Mouse (Mus musculus) lung, postnatal 0 days (tissue): Measurements from ENCODE around the gene Mblac1. TPM values are rescaled to one million over a fixed set of nuclear protein-coding genes. Genes with fewer than 3 reads are reported as not detected.

Source experiments
- ATAC-seq: fragments of 200-750 bp; cut with Nextera tagmentation; 2 replicates; pipeline ENCODE4 v1.8.0; 2017; ENCODE audit warnings: moderate library complexity
- DNase-seq: peaks from one replicate; pipeline ENCODE4 v3.0.0-alpha.2; 2016; ENCODE audit warnings: low spot score
- H3K27ac ChIP-seq: fragments of 300-500 bp; sonication (generic); 2 replicates; pipeline ENCODE4 v1.5.1; 2014; ENCODE audit warnings: antibody characterized with exemption, mild to moderate bottlenecking, low read length, mixed read lengths
- H3K27me3 ChIP-seq: fragments of 300-500 bp; sonication (generic); replicated peaks from 2 replicates; pipeline ENCODE4 v1.6.1; 2014; ENCODE audit warnings: low read length, mixed read lengths; ENCODE audit not compliant: insufficient read depth
- H3K36me3 ChIP-seq: fragments of 300-500 bp; sonication (generic); 2 replicates; pipeline ENCODE4 v1.6.1; 2014; ENCODE audit warnings: low read length, mixed read lengths; ENCODE audit not compliant: insufficient read depth
- H3K4me1 ChIP-seq: fragments of 300-500 bp; sonication (generic); 2 replicates; pipeline ENCODE4 v1.6.1; 2014; ENCODE audit warnings: antibody characterized with exemption, low read depth, low read length, mixed read lengths; ENCODE audit not compliant: insufficient read depth
- H3K4me2 ChIP-seq: fragments of 300-500 bp; sonication (generic); replicated peaks from 2 replicates; pipeline ENCODE4 v1.6.1; 2014; ENCODE audit warnings: low read depth, mild to moderate bottlenecking, low read length, moderate library complexity, mixed read lengths
- H3K4me3 ChIP-seq: fragments of 300-500 bp; sonication (generic); 2 replicates; pipeline ENCODE4 v1.5.1; 2014; ENCODE audit warnings: low read depth, low read length
- H3K9ac ChIP-seq: fragments of 300-500 bp; sonication (generic); replicated peaks from 2 replicates; pipeline ENCODE4 v1.6.1; 2014; ENCODE audit warnings: low read depth, mild to moderate bottlenecking
- H3K9me3 ChIP-seq: fragments of 300-500 bp; sonication (generic); 2 replicates; pipeline ENCODE4 v1.6.1; 2016; ENCODE audit warnings: low read length, mixed read lengths
- CTCF ChIP-seq: IDR thresholded peaks from 2 replicates; pipeline ENCODE4 v1.5.1; 2016; ENCODE audit warnings: antibody characterized with exemption, mild to moderate bottlenecking
- EP300 ChIP-seq: IDR thresholded peaks from 2 replicates; pipeline ENCODE4 v1.6.1; 2016; ENCODE audit warnings: antibody characterized with exemption, mild to moderate bottlenecking, control low read depth
- WGBS: fragments of 180-500 bp; shearing (Covaris S2); extraction: QIAGEN DNeasy Blood & Tissue Kit; methylation state at CpG from one replicate; pipeline ENCODE4 v1.1.7; 2014; 5-methylcytosine and 5-hydroxymethylcytosine counted together
- microRNA counts: library from miRNA; unstranded; fragments of <30 nt; microRNA quantifications from one replicate; lab custom pipeline; 2015
- microRNA-seq: library from miRNA; unstranded; fragments of <30 nt; microRNA quantifications from one replicate; pipeline ENCODE4, GENCODE M21; 2016
- polyA plus RNA-seq: library from polyadenylated mRNA; unstranded; fragments of >200 nt; fragmentation: Nextera tagmentation; extraction: Ambion mirVana; gene quantifications from 2 replicates; pipeline ENCODE4 v1.2.1, GENCODE M21; 2015

The Mblac1 gene
- polyA plus RNA-seq, 1 experiment from 2014 or later: 6.3 TPM

- Histone ChIP-seq H3K36me3 (no peaks in the 10 kb centered on the region), H3K4me1 (no peaks in the 10 kb centered on the region), H3K4me2 (no peak overlapping the region), H3K4me3 (no peak overlapping the region), H3K27ac (no peak overlapping the region), H3K9me3 (no peaks in the 10 kb centered on the region), H3K9ac (no peak overlapping the region), H3K27me3 (no peaks in the 10 kb centered on the region)
- 73% methylated on average over 4 of the region's 4 CpGs for WGBS
- no peak for DNase-seq
- ATAC-seq: no peak
- TF ChIP-seq CTCF (no peak), EP300 (no peak)
Observed at GRCm38 (mm10) chr5:138226491-138226890, 32.4 kb downstream of the Mblac1 start.

GRCm38 (mm10) chr5:138227367-138227766, 33.3 kb downstream of the Mblac1 start:
- Histone ChIP-seq H3K27ac (no peak overlapping the region), H3K4me2 (no peak overlapping the region), H3K36me3 (no peaks in the 10 kb centered on the region), H3K9me3 (no peaks in the 10 kb centered on the region), H3K4me1 (no peaks in the 10 kb centered on the region), H3K4me3 (no peak overlapping the region), H3K9ac (no peak overlapping the region), H3K27me3 (no peaks in the 10 kb centered on the region)
- no peak for ATAC-seq
- TF ChIP-seq CTCF (no peak), EP300 (no peak)
- no peak for DNase-seq
- 50% methylated on average over 2 of the region's 2 CpGs for WGBS

- no peaks in the 10 kb centered on the region for H3K4me1 ChIP-seq
- H3K4me2 ChIP-seq: no peak overlapping the region
- WGBS: 48% methylated on average over 3 of the region's 3 CpGs
- no peaks in the 10 kb centered on the region for H3K9me3 ChIP-seq
- H3K9ac ChIP-seq: no peak overlapping the region
- no peaks in the 10 kb centered on the region for H3K27me3 ChIP-seq
- peak; percentile 11 for DNase-seq
- no peak overlapping the region for H3K4me3 ChIP-seq
- no peaks in the 10 kb centered on the region for H3K36me3 ChIP-seq
- ATAC-seq: no peak
- peak; percentile 59 for TF ChIP-seq CTCF
- TF ChIP-seq EP300: no peak
- H3K27ac ChIP-seq: no peak overlapping the region
Observed at GRCm38 (mm10) chr5:138228026-138228425, 33.9 kb downstream of the Mblac1 start.

- Histone ChIP-seq H3K9ac (no peak overlapping the region), H3K4me3 (no peak overlapping the region), H3K4me2 (no peak overlapping the region), H3K9me3 (no peaks in the 10 kb centered on the region), H3K36me3 (no peaks in the 10 kb centered on the region), H3K4me1 (no peaks in the 10 kb centered on the region), H3K27ac (no peak overlapping the region), H3K27me3 (no peaks in the 10 kb centered on the region)
- DNase-seq (no peak), ATAC-seq (no peak)
- TF ChIP-seq CTCF (no peak), EP300 (no peak)
- 84% methylated on average over 3 of the region's 3 CpGs for WGBS
Observed at GRCm38 (mm10) chr5:138229511-138229910, 35.4 kb downstream of the Mblac1 start.

GRCm38 (mm10) chr5:138233778-138234177, 39.7 kb downstream of the Mblac1 start:
- no peak for ATAC-seq
- H3K4me1 ChIP-seq: no peaks in the 10 kb centered on the region
- no peak overlapping the region for H3K4me3 ChIP-seq
- no peak overlapping the region for H3K9ac ChIP-seq
- WGBS: 74% methylated on average over 2 of the region's 2 CpGs
- no peaks in the 10 kb centered on the region for H3K9me3 ChIP-seq
- H3K4me2 ChIP-seq: no peak overlapping the region
- H3K36me3 ChIP-seq: no peaks in the 10 kb centered on the region
- no peak overlapping the region for H3K27ac ChIP-seq
- no peaks in the 10 kb centered on the region for H3K27me3 ChIP-seq
- DNase-seq: no peak
- TF ChIP-seq CTCF (no peak), EP300 (no peak)

GRCm38 (mm10) chr5:138234224-138234623, 40.1 kb downstream of the Mblac1 start:
- Histone ChIP-seq H3K4me3 (no peak overlapping the region), H3K4me1 (no peaks in the 10 kb centered on the region), H3K4me2 (no peak overlapping the region), H3K27me3 (no peaks in the 10 kb centered on the region), H3K36me3 (no peaks in the 10 kb centered on the region), H3K27ac (no peak overlapping the region), H3K9ac (no peak overlapping the region), H3K9me3 (no peaks in the 10 kb centered on the region)
- DNase-seq (no peak), ATAC-seq (no peak)
- TF ChIP-seq CTCF (no peak), EP300 (no peak)

- Histone ChIP-seq H3K4me3 (no peak overlapping the region), H3K27ac (no peak overlapping the region), H3K9ac (no peak overlapping the region), H3K27me3 (no peaks in the 10 kb centered on the region), H3K4me2 (no peak overlapping the region), H3K9me3 (no peaks in the 10 kb centered on the region), H3K4me1 (no peaks in the 10 kb centered on the region), H3K36me3 (no peaks in the 10 kb centered on the region)
- ATAC-seq (no peak), DNase-seq (peak; percentile 34)
- 5% methylated on average over 2 of the region's 2 CpGs for WGBS
- no peak for TF ChIP-seq CTCF
- no peak for TF ChIP-seq EP300
Observed at GRCm38 (mm10) chr5:138241511-138241910, 47.4 kb downstream of the Mblac1 start.

MicroRNAs encoded within 50 kb of the gene (microRNA counts, 519-probe panel; counts per million panel counts)
- microRNA mmu-miR-106b (lab: Ali Mortazavi, UCI) (5,446 counts per million, percentile 70 among the panel's probes with 10 or more counts), microRNA mmu-miR-25 (lab: Ali Mortazavi, UCI) (6,410 counts per million, percentile 86 among the panel's probes with 10 or more counts), microRNA mmu-miR-93 (lab: Ali Mortazavi, UCI) (5,255 counts per million, percentile 63 among the panel's probes with 10 or more counts)

Small RNA genes within 50 kb of the gene (microRNA-seq; reads per million reads assigned to microRNA genes)
- gene Mir106b (4,584 reads per million, percentile 89 among the genes with 10 or more reads in this experiment), gene Mir25 (655 reads per million, percentile 71 among the genes with 10 or more reads in this experiment), gene Mir93 (3,728 reads per million, percentile 88 among the genes with 10 or more reads in this experiment)

Other genes with a start within 250 kb of the Mblac1 start
- not detected in 2 replicates for gene Gjc3, start 231.2 kb upstream of the Mblac1 start, polyA plus RNA-seq
- gene Azgp1, start 212.8 kb upstream of the Mblac1 start, polyA plus RNA-seq: 0.20 and 0.82 TPM in 2 replicates
- gene Smok3a, start 173.1 kb upstream of the Mblac1 start, polyA plus RNA-seq: not detected in 2 replicates
- gene Smok3b, start 172.9 kb upstream of the Mblac1 start, polyA plus RNA-seq: not detected in 2 replicates
- not detected in 2 replicates for gene Smok3c, start 141.1 kb upstream of the Mblac1 start, polyA plus RNA-seq
- 8.1 and 8.2 TPM in 2 replicates for gene Zkscan1, start 109.2 kb upstream of the Mblac1 start, polyA plus RNA-seq
- gene Zscan21, start 77.4 kb upstream of the Mblac1 start, polyA plus RNA-seq: 32.1 and 35.1 TPM in 2 replicates
- 11.4 and 12.3 TPM in 2 replicates for gene Zfp113, start 38.6 kb upstream of the Mblac1 start, polyA plus RNA-seq
- gene Cops6, start 33.2 kb upstream of the Mblac1 start, polyA plus RNA-seq: 173 TPM in 2 replicates
- 10.9 and 11.1 TPM in 2 replicates for gene Ap4m1, start 22.3 kb upstream of the Mblac1 start, polyA plus RNA-seq
- gene Mcm7, start 21.9 kb upstream of the Mblac1 start, polyA plus RNA-seq: 36.2 and 37.5 TPM in 2 replicates
- gene Taf6, start 6.9 kb upstream of the Mblac1 start, polyA plus RNA-seq: 37.5 and 41.1 TPM in 2 replicates
- gene Cnpy4, start 6.8 kb upstream of the Mblac1 start, polyA plus RNA-seq: 24.2 and 26.3 TPM in 2 replicates
- gene Nxpe5, start 31.6 kb downstream of the Mblac1 start, polyA plus RNA-seq: 0.05 and 0.11 TPM in 2 replicates
- 73.5 and 75.6 TPM in 2 replicates for gene Lamtor4, start 61.2 kb downstream of the Mblac1 start, polyA plus RNA-seq
- gene BC037034, start 69.7 kb downstream of the Mblac1 start, polyA plus RNA-seq: 2.9 and 3.2 TPM in 2 replicates
- gene Gal3st4, start 78.5 kb downstream of the Mblac1 start, polyA plus RNA-seq: 0.84 and 1.2 TPM in 2 replicates
- 0.02 and 0.11 TPM in 2 replicates for gene Gm43720, start 85.6 kb downstream of the Mblac1 start, polyA plus RNA-seq
- gene Gpc2, start 85.7 kb downstream of the Mblac1 start, polyA plus RNA-seq: 2.0 and 2.7 TPM in 2 replicates
- gene Stag3, start 85.9 kb downstream of the Mblac1 start, polyA plus RNA-seq: 0.20 and 0.37 TPM in 2 replicates
- 0.17 TPM in 1 of 2 replicates, not detected in the other for gene Pvrig, start 147.6 kb downstream of the Mblac1 start, polyA plus RNA-seq
- gene Zfp157, start 247.2 kb downstream of the Mblac1 start, polyA plus RNA-seq: 15.4 and 15.8 TPM in 2 replicates